Mouse (Mus musculus) liver, adult 2 months (tissue): ENCODE results near the gene Fndc4.

Experiments used
- CTCF ChIP-seq: fragments of 200-500 bp; IDR thresholded peaks from 2 replicates; pipeline ENCODE4 v1.5.1; 2011; ENCODE audit warnings: low read depth, low read length, control low read depth
- POLR2A ChIP-seq: fragments of 200-500 bp; IDR thresholded peaks from 2 replicates; pipeline ENCODE4 v1.6.1; 2011; ENCODE audit warnings: low read length, control low read depth; ENCODE audit not compliant: insufficient read depth; ENCODE audit errors: extremely low read depth

GRCm38 (mm10) chr5:31273018-31273417 lies 22.9 kb downstream of the Fndc4 start:
- TF ChIP-seq CTCF = no peak
- no peak for TF ChIP-seq POLR2A
